Mouse (Mus musculus) kidney, embryonic 14.5 days (tissue): ENCODE results near the gene Rab10. TPM values are rescaled to one million over a fixed set of nuclear protein-coding genes. Genes with fewer than 3 reads are reported as not detected.
A peak's percentile ranks its signal among the peaks of the same experiment; 100 is the strongest.

Source experiments
- ATAC-seq: fragments of 200-750 bp; cut with Nextera tagmentation; 2 replicates; pipeline ENCODE4 v1.8.0; 2017; ENCODE audit warnings: moderate number of reproducible peaks, mild to moderate bottlenecking, moderate TSS enrichment, moderate library complexity; ENCODE audit not compliant: low FRiP score, low TSS enrichment
- H3K27ac ChIP-seq: fragments of 300-500 bp; sonication (generic); 2 replicates; pipeline ENCODE4 v1.5.1; 2014; ENCODE audit warnings: low read depth, mild to moderate bottlenecking, low read length, moderate library complexity, mixed read lengths
- H3K27me3 ChIP-seq: fragments of 300-500 bp; sonication (generic); 2 replicates; pipeline ENCODE4 v1.6.1; 2014; ENCODE audit warnings: mild to moderate bottlenecking, low read length; ENCODE audit not compliant: control insufficient read depth, insufficient read depth
- H3K36me3 ChIP-seq: fragments of 300-500 bp; sonication (generic); 2 replicates; pipeline ENCODE4 v1.6.1; 2014; ENCODE audit warnings: low read length, mixed read lengths; ENCODE audit not compliant: control insufficient read depth, insufficient read depth
- H3K4me1 ChIP-seq: fragments of 300-500 bp; sonication (generic); 2 replicates; pipeline ENCODE4 v1.6.1; 2014; ENCODE audit warnings: low read length, mixed read lengths; ENCODE audit not compliant: control insufficient read depth, insufficient read depth
- H3K4me2 ChIP-seq: fragments of 300-500 bp; sonication (generic); replicated peaks from 2 replicates; pipeline ENCODE4 v1.6.1; 2014; ENCODE audit warnings: low read depth, mild to moderate bottlenecking, low read length
- H3K4me3 ChIP-seq: fragments of 300-500 bp; sonication (generic); 2 replicates; pipeline ENCODE4 v1.5.1; 2014; ENCODE audit warnings: mild to moderate bottlenecking, low read length
- H3K9ac ChIP-seq: fragments of 300-500 bp; sonication (generic); 2 replicates; pipeline ENCODE4 v1.6.1; 2014; ENCODE audit warnings: low read depth, mild to moderate bottlenecking, low read length, moderate library complexity
- H3K9me3 ChIP-seq: fragments of 300-500 bp; sonication (generic); 2 replicates; pipeline ENCODE4 v1.6.1; 2016; ENCODE audit warnings: low read length; ENCODE audit not compliant: control insufficient read depth
- WGBS: fragments of 180-500 bp; shearing (Covaris S2); extraction: QIAGEN DNeasy Blood & Tissue Kit; methylation state at CpG from one replicate; pipeline ENCODE4 v1.1.7; 2014; 5-methylcytosine and 5-hydroxymethylcytosine counted together
- polyA plus RNA-seq: library from polyadenylated mRNA; unstranded; fragments of >200 nt; fragmentation: Nextera tagmentation; extraction: Ambion mirVana; gene quantifications from 2 replicates; pipeline ENCODE4 v1.2.1, GENCODE M21; 2014

Rab10 gene
- polyA plus RNA-seq, 1 experiment from 2014 or later: 84.5 TPM

DNA sequence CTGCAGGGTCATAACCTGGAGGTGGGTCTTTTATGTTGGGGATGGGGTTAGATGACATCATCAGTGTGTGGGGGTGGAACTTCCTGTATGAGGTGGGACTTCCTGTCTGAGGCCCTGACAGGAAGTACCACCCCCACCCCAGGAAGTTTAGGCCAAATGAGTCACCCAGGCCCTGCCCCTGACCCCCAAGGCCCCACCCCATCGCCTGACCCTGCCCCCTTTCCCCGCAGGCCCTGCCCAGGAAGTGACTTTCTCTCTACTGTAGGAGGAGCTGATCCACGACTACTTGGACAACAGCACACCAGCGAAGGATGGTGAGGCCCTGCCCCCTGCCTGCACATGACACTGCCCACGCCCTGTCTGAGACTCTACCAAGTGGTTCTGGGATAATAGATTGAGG is 72.0 kb downstream of the Rab10 start:
- Histone ChIP-seq H3K27ac (no peak overlapping the region), H3K9me3 (peaks cover 5% of the 10 kb centered on the region; the same call in 1 of the 2 replicates), H3K4me1 (no peaks in the 10 kb centered on the region), H3K4me2 (no peak overlapping the region), H3K9ac (no peak overlapping the region), H3K36me3 (peaks cover 23% of the 10 kb centered on the region), H3K27me3 (no peaks in the 10 kb centered on the region), H3K4me3 (no peak overlapping the region)
- ATAC-seq: no peak
- WGBS: 98% methylated on average over 5 of the region's 5 CpGs

DNA sequence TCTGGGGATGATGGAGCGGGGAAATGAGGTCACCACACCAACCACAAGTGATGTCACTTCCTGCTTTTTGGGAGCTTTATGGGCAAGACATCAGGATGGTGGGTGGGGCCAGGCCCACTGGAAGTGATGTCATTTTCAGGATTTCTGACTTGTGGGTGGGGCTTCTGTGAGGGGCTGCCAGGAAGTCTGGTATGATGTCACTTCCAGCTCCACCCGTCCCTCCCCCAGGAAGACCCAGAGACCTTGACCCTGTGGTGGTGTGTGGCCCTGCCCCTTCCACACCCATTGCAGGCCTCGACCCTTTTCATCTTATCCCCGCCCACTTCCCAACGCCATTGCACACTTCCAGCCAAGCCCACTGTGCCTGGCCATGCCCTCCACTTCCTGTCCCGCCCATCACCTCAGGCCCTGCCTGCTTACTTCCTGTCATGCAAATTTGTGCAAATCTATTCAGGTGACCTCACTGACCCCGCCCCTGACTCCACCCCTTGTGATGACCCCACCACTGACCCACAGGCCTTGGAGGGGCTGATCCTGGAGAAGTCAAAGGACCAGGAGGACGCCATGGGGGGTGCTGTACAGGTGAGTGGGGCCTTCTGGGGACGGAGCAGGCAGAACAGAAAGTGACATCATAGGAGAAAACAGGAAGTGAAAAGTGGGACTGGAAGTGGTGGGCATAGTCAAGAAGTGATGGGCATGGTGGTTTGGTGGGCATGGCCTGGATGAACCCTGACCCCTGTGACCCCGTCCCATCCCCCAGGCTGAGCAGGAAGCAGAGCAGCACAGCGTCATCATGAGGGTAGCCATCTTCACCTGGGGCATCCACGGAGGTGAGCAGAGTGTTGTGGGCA is 72.7 kb downstream of the Rab10 start:
- Histone ChIP-seq H3K36me3 (peaks cover 23% of the 10 kb centered on the region), H3K27me3 (no peaks in the 10 kb centered on the region), H3K4me1 (no peaks in the 10 kb centered on the region), H3K27ac (no peak overlapping the region), H3K9ac (no peak overlapping the region), H3K9me3 (peaks cover 5% of the 10 kb centered on the region; the same call in 1 of the 2 replicates), H3K4me3 (no peak overlapping the region), H3K4me2 (no peak overlapping the region)
- 97% methylated on average over 12 of the region's 12 CpGs for WGBS
- no peak; the same call in 1 of the 2 replicates for ATAC-seq

- H3K36me3 ChIP-seq: peaks cover 23% of the 10 kb centered on the region
- no peaks in the 10 kb centered on the region for H3K4me1 ChIP-seq
- 69% methylated on average over 14 of the region's 14 CpGs for WGBS
- peak overlapping the region; percentile 48 for H3K4me2 ChIP-seq
- no peak overlapping the region for H3K27ac ChIP-seq
- peak overlapping the region; percentile 48; the same call in 1 of the 2 replicates for H3K9ac ChIP-seq
- H3K4me3 ChIP-seq: peak overlapping the region; percentile 61
- H3K27me3 ChIP-seq: no peaks in the 10 kb centered on the region
- peak; percentile 11; the same call in 1 of the 2 replicates for ATAC-seq
- H3K9me3 ChIP-seq: peaks cover 5% of the 10 kb centered on the region; the same call in 1 of the 2 replicates
These were observed 73.6 kb downstream of the Rab10 start for GRCm38 (mm10) chr12:3236163-3236641.

DNA sequence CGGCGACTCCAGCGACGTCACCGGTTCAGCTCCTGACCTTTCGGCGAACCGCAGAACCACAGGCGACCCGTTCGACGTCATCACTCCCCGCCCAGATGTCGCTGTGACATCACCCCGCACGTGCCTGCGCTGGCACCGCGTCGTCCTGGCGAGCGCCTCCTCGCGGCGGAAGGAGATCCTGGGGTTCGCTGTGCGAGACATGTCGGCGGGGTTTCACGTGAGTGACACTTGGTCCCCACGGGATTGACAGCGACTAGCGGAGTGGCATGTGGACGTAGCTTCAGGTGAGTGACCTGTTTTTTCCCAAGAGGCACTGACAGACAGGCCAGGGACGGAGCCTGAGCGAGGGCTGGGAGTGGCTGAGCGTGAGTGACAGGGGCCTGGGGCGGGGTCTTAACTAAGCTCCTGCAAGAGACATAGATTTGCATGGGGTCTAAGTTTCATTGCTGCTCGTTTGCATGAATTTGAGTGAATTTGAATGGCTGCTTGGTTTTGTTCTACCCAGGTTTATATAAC is 74.1 kb downstream of the Rab10 start:
- H3K27me3 ChIP-seq: no peaks in the 10 kb centered on the region
- WGBS: 14% methylated on average over 39 of the region's 39 CpGs
- H3K36me3 ChIP-seq: peaks cover 23% of the 10 kb centered on the region
- peak overlapping the region; percentile 48 for H3K9ac ChIP-seq
- peak overlapping the region; percentile 51 for H3K27ac ChIP-seq
- peak; percentile 85 for ATAC-seq
- no peaks in the 10 kb centered on the region for H3K4me1 ChIP-seq
- peak overlapping the region; percentile 48 for H3K4me2 ChIP-seq
- H3K4me3 ChIP-seq: peak overlapping the region; percentile 61
- peaks cover 5% of the 10 kb centered on the region; the same call in 1 of the 2 replicates for H3K9me3 ChIP-seq

- peak overlapping the region; percentile 48 for H3K9ac ChIP-seq
- 16% methylated on average over 36 of the region's 36 CpGs for WGBS
- H3K27ac ChIP-seq: peak overlapping the region; percentile 51
These were observed 74.6 kb downstream of the Rab10 start for GRCm38 (mm10) chr12:3235124-3235631.

GRCm38 (mm10) chr12:3234061-3234460 is 75.7 kb downstream of the Rab10 start:
- H3K4me1 ChIP-seq: no peaks in the 10 kb centered on the region
- H3K4me2 ChIP-seq: no peak overlapping the region
- peaks cover 13% of the 10 kb centered on the region for H3K36me3 ChIP-seq
- no peak overlapping the region for H3K4me3 ChIP-seq
- 80% methylated on average over 1 of the region's 1 CpGs for WGBS
- no peak overlapping the region for H3K9ac ChIP-seq
- peaks cover 5% of the 10 kb centered on the region; the same call in 1 of the 2 replicates for H3K9me3 ChIP-seq
- H3K27me3 ChIP-seq: no peaks in the 10 kb centered on the region
- no peak overlapping the region for H3K27ac ChIP-seq
- ATAC-seq: no peak

More at GRCm38 (mm10) chr12:3235124-3235631, 74.6 kb downstream of the Rab10 start:
- H3K27me3 ChIP-seq: no peaks in the 10 kb centered on the region
- H3K36me3 ChIP-seq: peaks cover 23% of the 10 kb centered on the region
- H3K4me2 ChIP-seq: peak overlapping the region; percentile 39
- H3K4me1 ChIP-seq: no peaks in the 10 kb centered on the region
- peaks cover 5% of the 10 kb centered on the region; the same call in 1 of the 2 replicates for H3K9me3 ChIP-seq
- ATAC-seq: peak; percentile 90
- peak overlapping the region; percentile 61 for H3K4me3 ChIP-seq

GRCm38 (mm10) chr12:3223352-3223751 is 86.4 kb downstream of the Rab10 start:
- H3K36me3 ChIP-seq: no peaks in the 10 kb centered on the region
- no peaks in the 10 kb centered on the region for H3K4me1 ChIP-seq
- no peak overlapping the region for H3K4me3 ChIP-seq
- H3K4me2 ChIP-seq: no peak overlapping the region
- 53% methylated on average over 2 of the region's 2 CpGs for WGBS
- no peak overlapping the region for H3K9ac ChIP-seq
- no peak overlapping the region for H3K27ac ChIP-seq
- H3K9me3 ChIP-seq: no peaks in the 10 kb centered on the region
- ATAC-seq: no peak
- no peaks in the 10 kb centered on the region for H3K27me3 ChIP-seq

- WGBS: 61% methylated on average over 2 of the region's 2 CpGs
- Histone ChIP-seq H3K27me3 (no peaks in the 10 kb centered on the region; the same call in 1 of the 2 replicates), H3K27ac (no peak overlapping the region), H3K4me1 (no peaks in the 10 kb centered on the region), H3K4me3 (no peak overlapping the region), H3K36me3 (no peaks in the 10 kb centered on the region), H3K9ac (no peak overlapping the region), H3K4me2 (no peak overlapping the region), H3K9me3 (no peaks in the 10 kb centered on the region)
- ATAC-seq: no peak
These were observed 99.6 kb downstream of the Rab10 start for GRCm38 (mm10) chr12:3210181-3210580.
